Mouse (Mus musculus) cortical plate, adult 2 months (tissue): Measurements from ENCODE around the gene Surf2.

ENCODE experiments used
- CTCF ChIP-seq: fragments of 200-500 bp; IDR thresholded peaks from 2 replicates; pipeline ENCODE4 v1.5.1; 2011; ENCODE audit warnings: mild to moderate bottlenecking, control low read depth, low read length; ENCODE audit not compliant: insufficient read depth; ENCODE audit errors: extremely low read depth
- POLR2A ChIP-seq: fragments of 200-500 bp; IDR thresholded peaks from 2 replicates; pipeline ENCODE4 v1.6.1; 2011; ENCODE audit warnings: mild to moderate bottlenecking, low read length, control low read depth; ENCODE audit not compliant: insufficient read depth; ENCODE audit errors: extremely low read depth

- TF ChIP-seq CTCF = no peak
- peak; percentile 21; the same call in 1 of the 2 replicates for TF ChIP-seq POLR2A
Measured at GRCm38 (mm10) chr2:26910994-26911765, 5.0 kb upstream of the Surf2 start.
